Mouse (Mus musculus): Measurements from ENCODE around the gene Zbtb33.

GRCm38 (mm10) chrX:38222757-38223156 is 33.2 kb downstream of the Zbtb33 start:
- TF ChIP-seq CTCF (IDR thresholded peaks at IDR 0.05; ENCODE audit: low read depth, low read length) (no peak), EP300 (IDR thresholded peaks at IDR 0.05; ENCODE audit: insufficient read depth, low read depth, low read length) (no peak), POLR2A (IDR thresholded peaks at IDR 0.05; ENCODE audit: insufficient read depth, low read length) (no peak)

All from ES-Bruce4 (cell line).